Mouse (Mus musculus): ENCODE measurements at regions not wholly inside any gene's neighbourhood (a gene's known extent, or its start where the extent isn't known, plus 50 kb on each side); places are given as distances from the start of the nearest gene placed in this dataset.

DNA sequence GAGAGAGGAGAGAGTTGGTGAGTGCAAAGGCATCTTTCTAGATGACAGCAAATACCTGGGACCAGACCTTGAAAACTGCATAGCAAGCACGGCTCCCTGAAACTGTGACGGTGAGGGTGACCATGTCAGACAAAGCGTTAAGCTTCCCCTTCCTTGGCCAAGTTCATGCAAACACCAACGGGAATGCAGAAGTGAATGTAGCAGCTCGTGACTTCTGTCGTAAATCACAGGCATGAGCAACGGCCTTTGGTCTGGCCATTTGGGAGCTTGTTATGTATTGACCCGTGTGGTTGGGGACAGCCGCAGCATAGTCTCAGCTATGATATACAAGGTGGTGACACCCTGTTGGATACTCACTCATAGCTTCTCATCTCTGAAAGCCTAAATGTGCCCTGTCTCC, 156.4 kb downstream of the Utp18 start:
- H3K27me3 ChIP-seq (ENCODE audit: insufficient read depth, low read length): peaks cover 10% of the 10 kb centered on the region
- no peaks in the 10 kb centered on the region for H3K36me3 ChIP-seq (ENCODE audit: insufficient read depth, low read length)
- H3K9me3 ChIP-seq (ENCODE audit: low read length): no peaks in the 10 kb centered on the region
- no peak for TF ChIP-seq CTCF (conservative IDR thresholded peaks at IDR 0.05; ENCODE audit: low read length)
- TF ChIP-seq NANOG (IDR thresholded peaks at IDR 0.05; ENCODE audit: borderline replicate concordance, low read length): no peak
- no peak for TF ChIP-seq POU5F1 (IDR thresholded peaks at IDR 0.05; ENCODE audit: borderline replicate concordance, low read length)
- no peaks in the 10 kb centered on the region for H3K4me1 ChIP-seq (replicated peaks; ENCODE audit: low read depth, low read length)
- H3K4me3 ChIP-seq (replicated peaks; ENCODE audit: low read length): no peak overlapping the region

- no peaks in the 10 kb centered on the region for H3K27me3 ChIP-seq (ENCODE audit: insufficient read depth, low read length)
- TF ChIP-seq POU5F1 (IDR thresholded peaks at IDR 0.05; ENCODE audit: borderline replicate concordance, low read length): no peak
- TF ChIP-seq NANOG (IDR thresholded peaks at IDR 0.05; ENCODE audit: borderline replicate concordance, low read length): no peak
- no peak for TF ChIP-seq CTCF (conservative IDR thresholded peaks at IDR 0.05; ENCODE audit: low read length)
- H3K36me3 ChIP-seq (ENCODE audit: insufficient read depth, low read length): no peaks in the 10 kb centered on the region
- no peaks in the 10 kb centered on the region for H3K4me1 ChIP-seq (replicated peaks; ENCODE audit: low read depth, low read length)
- no peaks in the 10 kb centered on the region for H3K9me3 ChIP-seq (ENCODE audit: low read length)
- H3K4me3 ChIP-seq (replicated peaks; ENCODE audit: low read length): no peak overlapping the region
Measured at GRCm38 (mm10) chr11:93725242-93725641, 160.3 kb downstream of the Utp18 start.

DNA sequence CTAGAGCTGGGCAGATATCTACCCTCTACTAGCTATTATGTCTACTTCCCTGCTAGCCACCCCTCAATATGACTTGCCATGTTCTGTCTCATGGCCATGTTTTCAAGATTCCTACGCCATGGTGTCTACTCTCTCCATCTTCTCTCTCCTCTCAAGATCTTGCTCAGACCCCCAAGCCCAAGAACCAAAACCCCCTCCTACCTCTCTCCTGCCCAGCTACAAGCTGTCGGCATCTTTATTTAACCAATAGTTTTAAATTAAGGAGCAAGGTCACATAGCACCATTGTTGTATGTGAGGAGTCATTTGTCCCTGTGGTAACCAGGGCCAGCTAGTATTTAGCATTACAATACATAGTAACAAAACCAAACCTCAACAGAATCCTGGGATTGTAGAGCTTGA, 166.4 kb downstream of the Utp18 start:
- TF ChIP-seq POU5F1 (IDR thresholded peaks at IDR 0.05; ENCODE audit: borderline replicate concordance, low read length) (no peak), NANOG (IDR thresholded peaks at IDR 0.05; ENCODE audit: borderline replicate concordance, low read length) (no peak), CTCF (conservative IDR thresholded peaks at IDR 0.05; ENCODE audit: low read length) (no peak)
- H3K9me3 ChIP-seq (ENCODE audit: low read length): peaks cover 5% of the 10 kb centered on the region
- no peaks in the 10 kb centered on the region for H3K27me3 ChIP-seq (ENCODE audit: insufficient read depth, low read length)

GRCm38 (mm10) chr11:93709686-93710085, 175.9 kb downstream of the Utp18 start:
- H3K27me3 ChIP-seq (ENCODE audit: insufficient read depth, low read length): no peaks in the 10 kb centered on the region
- TF ChIP-seq NANOG (IDR thresholded peaks at IDR 0.05; ENCODE audit: borderline replicate concordance, low read length): no peak
- no peak for TF ChIP-seq POU5F1 (IDR thresholded peaks at IDR 0.05; ENCODE audit: borderline replicate concordance, low read length)
- no peak for TF ChIP-seq CTCF (conservative IDR thresholded peaks at IDR 0.05; ENCODE audit: low read length)
- no peaks in the 10 kb centered on the region for H3K36me3 ChIP-seq (ENCODE audit: insufficient read depth, low read length)
- 0 out of 2 replicates have a peak, but pooled peaks cover 4% of the 10 kb centered on the region for H3K4me1 ChIP-seq (replicated peaks; ENCODE audit: low read depth, low read length)
- H3K9me3 ChIP-seq (ENCODE audit: low read length): no peaks in the 10 kb centered on the region
- no peak overlapping the region for H3K4me3 ChIP-seq (replicated peaks; ENCODE audit: low read length)

More for the DNA sequence above, 166.4 kb downstream of the Utp18 start:
- Histone ChIP-seq H3K36me3 (ENCODE audit: insufficient read depth, low read length) (no peaks in the 10 kb centered on the region), H3K4me3 (replicated peaks; ENCODE audit: low read length) (no peak overlapping the region), H3K4me1 (replicated peaks; ENCODE audit: low read depth, low read length) (no peaks in the 10 kb centered on the region; the same call in 1 of the 2 replicates)

DNA sequence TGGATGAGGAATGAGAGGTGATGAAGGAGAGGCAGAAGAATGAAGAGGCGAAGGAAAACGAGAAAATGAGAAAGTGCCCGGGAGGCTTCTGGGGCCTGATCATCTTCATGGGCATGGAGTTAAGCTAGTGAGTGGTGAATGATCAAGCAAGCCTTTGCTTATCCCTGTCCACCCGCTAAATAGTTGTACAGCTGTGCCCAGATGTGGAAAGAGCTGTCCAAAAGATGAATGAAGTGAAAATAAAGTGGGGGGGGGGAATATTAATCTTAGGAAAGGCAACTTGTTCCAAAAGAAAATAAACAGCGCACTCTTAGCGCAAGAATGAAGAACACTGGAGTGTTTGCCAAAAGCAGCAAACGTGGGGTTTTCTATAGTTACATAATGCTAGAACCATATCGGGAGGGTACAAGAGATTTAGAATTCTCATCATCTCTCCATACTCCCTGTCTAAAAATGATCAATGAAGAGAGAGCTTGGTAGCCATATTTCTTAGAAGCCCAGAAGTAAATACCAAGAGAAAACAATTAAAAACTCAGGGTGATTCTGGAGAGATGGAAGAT, 188.5 kb downstream of the Utp18 start:
- Histone ChIP-seq H3K36me3 (ENCODE audit: insufficient read depth, low read length) (no peaks in the 10 kb centered on the region), H3K4me3 (replicated peaks; ENCODE audit: low read length) (no peak overlapping the region), H3K9me3 (ENCODE audit: low read length) (peaks cover 5% of the 10 kb centered on the region; the same call in 1 of the 2 replicates), H3K4me1 (replicated peaks; ENCODE audit: low read depth, low read length) (peaks cover 6% of the 10 kb centered on the region; the same call in 1 of the 2 replicates), H3K27me3 (ENCODE audit: insufficient read depth, low read length) (no peaks in the 10 kb centered on the region)
- no peak for TF ChIP-seq CTCF (conservative IDR thresholded peaks at IDR 0.05; ENCODE audit: low read length)
- no peak for TF ChIP-seq POU5F1 (IDR thresholded peaks at IDR 0.05; ENCODE audit: borderline replicate concordance, low read length)
- TF ChIP-seq NANOG (IDR thresholded peaks at IDR 0.05; ENCODE audit: borderline replicate concordance, low read length): no peak

- H3K36me3 ChIP-seq (ENCODE audit: insufficient read depth, low read length): no peaks in the 10 kb centered on the region
- peaks cover 5% of the 10 kb centered on the region; the same call in 1 of the 2 replicates for H3K9me3 ChIP-seq (ENCODE audit: low read length)
- H3K27me3 ChIP-seq (ENCODE audit: insufficient read depth, low read length): no peaks in the 10 kb centered on the region
- no peak overlapping the region for H3K4me3 ChIP-seq (replicated peaks; ENCODE audit: low read length)
- TF ChIP-seq NANOG (IDR thresholded peaks at IDR 0.05; ENCODE audit: borderline replicate concordance, low read length) (no peak), POU5F1 (IDR thresholded peaks at IDR 0.05; ENCODE audit: borderline replicate concordance, low read length) (no peak), CTCF (conservative IDR thresholded peaks at IDR 0.05; ENCODE audit: low read length) (no peak)
- peaks cover 6% of the 10 kb centered on the region; the same call in 1 of the 2 replicates for H3K4me1 ChIP-seq (replicated peaks; ENCODE audit: low read depth, low read length)
Measured at GRCm38 (mm10) chr11:93696096-93696890, 189.3 kb downstream of the Utp18 start.

DNA sequence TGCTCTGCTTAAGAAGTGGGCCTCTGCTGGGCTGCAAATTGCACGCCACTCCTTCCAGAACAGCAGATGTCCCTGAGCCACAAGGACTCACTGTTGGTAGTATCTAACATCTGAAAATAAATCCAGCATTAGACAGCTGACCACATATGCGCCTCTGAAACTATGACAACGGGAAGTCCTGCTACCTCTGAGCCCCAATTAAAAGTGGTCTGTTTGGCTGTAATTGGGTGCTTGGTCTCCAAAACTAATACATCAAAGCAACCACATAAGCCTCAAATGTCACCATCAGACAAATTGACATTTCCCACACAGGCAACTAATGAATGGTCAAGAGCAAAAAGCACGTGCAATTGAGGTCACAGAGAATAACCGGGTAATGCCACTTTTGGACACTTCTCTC, 201.9 kb downstream of the Utp18 start:
- no peaks in the 10 kb centered on the region for H3K4me1 ChIP-seq (replicated peaks; ENCODE audit: low read depth, low read length)
- TF ChIP-seq CTCF (conservative IDR thresholded peaks at IDR 0.05; ENCODE audit: low read length) (no peak), NANOG (IDR thresholded peaks at IDR 0.05; ENCODE audit: borderline replicate concordance, low read length) (no peak), POU5F1 (IDR thresholded peaks at IDR 0.05; ENCODE audit: borderline replicate concordance, low read length) (no peak)

GRCm38 (mm10) chr11:93676299-93676698, 209.3 kb downstream of the Utp18 start:
- Histone ChIP-seq H3K36me3 (ENCODE audit: insufficient read depth, low read length) (no peaks in the 10 kb centered on the region), H3K9me3 (ENCODE audit: low read length) (no peaks in the 10 kb centered on the region), H3K27me3 (ENCODE audit: insufficient read depth, low read length) (no peaks in the 10 kb centered on the region), H3K4me1 (replicated peaks; ENCODE audit: low read depth, low read length) (no peaks in the 10 kb centered on the region), H3K4me3 (replicated peaks; ENCODE audit: low read length) (no peak overlapping the region)
- TF ChIP-seq NANOG (IDR thresholded peaks at IDR 0.05; ENCODE audit: borderline replicate concordance, low read length): no peak
- TF ChIP-seq POU5F1 (IDR thresholded peaks at IDR 0.05; ENCODE audit: borderline replicate concordance, low read length): no peak

More for the DNA sequence above, 201.9 kb downstream of the Utp18 start:
- no peak overlapping the region for H3K4me3 ChIP-seq (replicated peaks; ENCODE audit: low read length)
- no peaks in the 10 kb centered on the region for H3K36me3 ChIP-seq (ENCODE audit: insufficient read depth, low read length)
- no peaks in the 10 kb centered on the region for H3K9me3 ChIP-seq (ENCODE audit: low read length)
- H3K27me3 ChIP-seq (ENCODE audit: insufficient read depth, low read length): no peaks in the 10 kb centered on the region
